Mouse (Mus musculus) heart, adult 2 months (tissue): ENCODE data around the gene Wipi2. TPM values are rescaled to one million over a fixed set of nuclear protein-coding genes. Genes with fewer than 3 reads are reported as not detected.

Experiments
- DNase-seq, 2 experiments: peaks; one replicate each; pipeline ENCODE4 v3.0.0; 2021
- H3K27ac ChIP-seq: fragments of 200-600 bp; 2 replicates; pipeline ENCODE4 v1.8.1; 2022
- H3K27me3 ChIP-seq: fragments of 200-500 bp; 2 replicates; pipeline ENCODE4 v1.6.1; 2012; ENCODE audit warnings: mild to moderate bottlenecking, low read length, inconsistent platforms, mixed read lengths; ENCODE audit not compliant: control insufficient read depth, insufficient read depth
- H3K36me3 ChIP-seq: fragments of 200-500 bp; 2 replicates; pipeline ENCODE4 v1.6.1; 2012; ENCODE audit warnings: low read length, inconsistent platforms; ENCODE audit not compliant: control insufficient read depth, insufficient read depth
- H3K4me1 ChIP-seq: fragments of 200-500 bp; 2 replicates; pipeline ENCODE4 v1.6.1; 2011; ENCODE audit warnings: low read length; ENCODE audit not compliant: control insufficient read depth, insufficient read depth
- H3K4me3 ChIP-seq: fragments of 200-600 bp; 2 replicates; pipeline ENCODE4 v1.8.1; 2022
- H3K79me2 ChIP-seq: fragments of 200-500 bp; replicated peaks from 2 replicates; pipeline ENCODE4 v1.6.1; 2012; ENCODE audit warnings: mild to moderate bottlenecking, inconsistent platforms, low read length, moderate library complexity, mixed read lengths; ENCODE audit not compliant: control insufficient read depth, insufficient read depth
- H3K9ac ChIP-seq: fragments of 200-500 bp; 2 replicates; pipeline ENCODE4 v1.6.1; 2012; ENCODE audit warnings: low read depth, mild to moderate bottlenecking, control low read depth, inconsistent platforms, low read length, mixed read lengths
- CTCF ChIP-seq: fragments of 200-600 bp; IDR thresholded peaks from 2 replicates; pipeline ENCODE4 v1.8.1; 2022; ENCODE audit warnings: antibody characterized with exemption, mild to moderate bottlenecking, moderate library complexity
- EP300 ChIP-seq: fragments of 200-500 bp; IDR thresholded peaks from 2 replicates; pipeline ENCODE4 v1.6.1; 2011; ENCODE audit warnings: low read depth, low read length, control low read depth; ENCODE audit not compliant: insufficient read depth
- POLR2A ChIP-seq: fragments of 200-500 bp; IDR thresholded peaks from 2 replicates; pipeline ENCODE4 v1.6.1; 2011; ENCODE audit warnings: mild to moderate bottlenecking, low read depth, low read length, control low read depth; ENCODE audit not compliant: insufficient read depth
- WGBS: fragments of 180-500 bp; shearing (Covaris S2); methylation state at CpG from one replicate; pipeline ENCODE4 v1.1.7; 2018; 5-methylcytosine and 5-hydroxymethylcytosine counted together
- intact Hi-C: fragments of 180-260 bp; cut with DNase I; formaldehyde crosslinking; loops from one replicate; pipeline ENCODE4 v1.15.1; 2025
- polyA plus RNA-seq: library from polyadenylated mRNA; depleted of rRNA; stranded (reverse); fragments of >200 nt; gene quantifications from 2 replicates; pipeline ENCODE4 v1.2.3, GENCODE M21; 2012
- total RNA-seq, 2 experiments: library from RNA; stranded (reverse); gene quantifications; 2 replicates each; pipeline ENCODE4 v1.2.3; 2021

Wipi2 gene
- total and polyA plus RNA-seq, 3 experiments: 24.1 to 43.0 (median 33.2) TPM

DNA sequence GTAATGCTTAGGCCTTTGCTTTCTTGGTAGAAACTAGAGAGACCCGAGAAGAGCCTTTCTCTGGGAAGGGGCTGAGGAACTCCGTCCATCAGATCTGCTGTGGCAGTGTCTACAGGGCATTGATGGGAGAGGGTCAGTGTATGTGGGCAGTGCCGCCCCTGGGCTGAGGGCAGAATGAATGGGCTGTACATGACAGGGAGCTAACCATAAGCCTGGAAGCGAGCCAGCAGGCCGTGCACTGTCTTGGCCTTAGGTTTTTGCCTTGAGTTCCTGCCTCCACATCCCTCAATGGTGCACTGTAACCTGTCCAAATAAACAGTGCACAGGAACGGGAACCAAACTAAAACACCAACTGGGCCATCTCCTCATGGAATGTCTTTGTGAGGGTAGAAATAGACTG lies 30.8 kb upstream of the Wipi2 start:
- H3K4me1 ChIP-seq: no peaks in the 10 kb centered on the region
- TF ChIP-seq EP300 (no peak), CTCF (no peak), POLR2A (no peak)
- WGBS: 70% methylated on average over 6 of the region's 6 CpGs
- no peak overlapping the region for H3K9ac ChIP-seq
- intact Hi-C loops: no loop called here
- H3K4me3 ChIP-seq: no peak overlapping the region
- no peak for DNase-seq
- no peak overlapping the region for H3K27ac ChIP-seq
- H3K27me3 ChIP-seq: no peaks in the 10 kb centered on the region
- no peaks in the 10 kb centered on the region for H3K79me2 ChIP-seq
- no peaks in the 10 kb centered on the region for H3K36me3 ChIP-seq

GRCm38 (mm10) chr5:142597648-142598390 lies 29.7 kb upstream of the Wipi2 start:
- Histone ChIP-seq H3K9ac (no peak overlapping the region), H3K36me3 (no peaks in the 10 kb centered on the region), H3K4me1 (no peaks in the 10 kb centered on the region), H3K4me3 (no peak overlapping the region), H3K27me3 (no peaks in the 10 kb centered on the region), H3K79me2 (no peaks in the 10 kb centered on the region), H3K27ac (no peak overlapping the region)
- DNase-seq: no peak
- no peak for TF ChIP-seq POLR2A
- no peak for TF ChIP-seq EP300
- TF ChIP-seq CTCF: no peak
- intact Hi-C loops: no loop called here
- 80% methylated on average over 6 of the region's 6 CpGs for WGBS

GRCm38 (mm10) chr5:142604379-142604778 lies 23.1 kb upstream of the Wipi2 start:
- TF ChIP-seq POLR2A (no peak), CTCF (no peak), EP300 (no peak)
- Histone ChIP-seq H3K79me2 (no peaks in the 10 kb centered on the region), H3K27me3 (peaks cover 2% of the 10 kb centered on the region; the same call in 1 of the 2 replicates), H3K4me3 (no peak overlapping the region), H3K4me1 (no peaks in the 10 kb centered on the region), H3K9ac (no peak overlapping the region), H3K36me3 (no peaks in the 10 kb centered on the region), H3K27ac (no peak overlapping the region)
- intact Hi-C loops: no loop called here
- WGBS: 74% methylated on average over 7 of the region's 7 CpGs
- DNase-seq: no peak

- peaks cover 2% of the 10 kb centered on the region; the same call in 1 of the 2 replicates for H3K27me3 ChIP-seq
Measured at GRCm38 (mm10) chr5:142605288-142605687, 22.2 kb upstream of the Wipi2 start.

DNA sequence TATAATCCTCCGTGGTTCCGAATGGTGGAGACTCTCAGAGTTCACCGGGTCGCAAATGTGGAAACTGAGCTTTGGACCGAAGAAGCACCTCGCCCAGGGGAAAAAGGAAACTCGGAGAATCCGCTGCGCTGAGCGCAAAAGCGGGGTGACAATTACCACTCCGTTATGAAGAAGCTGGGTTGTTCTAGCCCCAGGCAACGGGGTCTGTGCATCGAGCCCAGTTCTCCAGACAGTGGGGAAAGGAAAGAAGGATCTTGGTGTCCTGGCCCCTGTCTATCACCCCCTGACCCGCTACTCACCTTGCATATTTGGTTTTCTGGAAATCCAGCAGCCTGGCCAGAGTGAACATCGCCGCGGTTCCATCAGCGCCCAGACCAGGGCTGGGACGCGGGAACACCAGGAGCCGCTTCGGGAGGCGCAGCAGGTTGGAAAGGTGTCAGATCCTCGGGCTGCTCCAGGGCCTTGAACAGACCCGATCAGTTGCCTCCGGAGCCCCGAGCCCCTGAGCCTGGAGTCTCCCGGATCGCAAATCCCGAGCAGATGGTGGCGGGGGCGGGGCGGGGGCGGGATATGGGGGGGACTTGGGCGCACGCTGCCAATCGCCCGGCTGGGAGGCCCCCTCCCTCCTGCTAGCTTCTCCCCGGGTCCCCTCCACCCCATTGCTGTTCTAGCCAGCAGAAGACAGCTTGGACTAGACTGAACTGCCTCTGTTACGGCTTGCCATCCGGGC lies 19.1 kb upstream of the Wipi2 start, which contains the start of gene Mmd2:
Gene Mmd2 (minus strand): TSS at position 542 of the 730 bp plus-strand sequence.
- H3K27ac ChIP-seq: no peak within 1 kb of the TSS
- peaks cover 2% of the 10 kb centered on the region; the same call in 1 of the 2 replicates for H3K27me3 ChIP-seq
- TF ChIP-seq EP300 (no peak), POLR2A (no peak), CTCF (no peak)
- no peaks in the 10 kb centered on the region for H3K36me3 ChIP-seq
- H3K4me1 ChIP-seq: no peaks in the 10 kb centered on the region
- no peak for DNase-seq
- WGBS: 5% methylated on average over 42 of the region's 42 CpGs
- H3K79me2 ChIP-seq: no peaks in the 10 kb centered on the region
- no peak within 1 kb of the TSS for H3K9ac ChIP-seq
- no peak within 1 kb of the TSS for H3K4me3 ChIP-seq
- intact Hi-C loops: no loop called here

More at GRCm38 (mm10) chr5:142605288-142605687, 22.2 kb upstream of the Wipi2 start:
- no peaks in the 10 kb centered on the region for H3K79me2 ChIP-seq
- no peaks in the 10 kb centered on the region for H3K4me1 ChIP-seq
- no peak for TF ChIP-seq CTCF
- no peak for TF ChIP-seq POLR2A
- TF ChIP-seq EP300: no peak
- H3K36me3 ChIP-seq: no peaks in the 10 kb centered on the region
- no peak overlapping the region for H3K27ac ChIP-seq
- WGBS: 88% methylated on average over 12 of the region's 12 CpGs
- intact Hi-C loops: no loop called here
- no peak for DNase-seq
- no peak overlapping the region for H3K9ac ChIP-seq
- H3K4me3 ChIP-seq: no peak overlapping the region

DNA sequence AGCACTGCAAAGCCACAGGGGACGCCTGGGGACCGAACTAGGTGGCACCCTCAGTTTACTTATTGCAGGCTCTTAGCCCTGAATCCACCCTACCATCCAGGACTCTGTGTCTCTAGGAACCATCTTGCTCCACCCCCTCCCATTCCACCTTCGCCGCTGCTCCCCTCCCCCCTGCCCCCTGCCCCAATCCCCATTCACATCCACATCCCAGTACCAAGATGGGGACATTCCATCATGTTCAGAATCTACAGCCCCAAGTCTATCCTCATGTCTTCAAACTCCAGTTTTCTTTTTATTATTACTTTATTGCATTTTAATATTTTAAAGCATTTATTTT lies 18.5 kb upstream of the Wipi2 start:
- intact Hi-C loops: no loop called here
- Histone ChIP-seq H3K9ac (no peak overlapping the region), H3K36me3 (no peaks in the 10 kb centered on the region), H3K4me3 (no peak overlapping the region), H3K27me3 (peaks cover 2% of the 10 kb centered on the region; the same call in 1 of the 2 replicates), H3K27ac (no peak overlapping the region), H3K79me2 (no peaks in the 10 kb centered on the region), H3K4me1 (no peaks in the 10 kb centered on the region)
- no peak for DNase-seq
- no peak for TF ChIP-seq POLR2A
- TF ChIP-seq EP300: no peak
- TF ChIP-seq CTCF: no peak
- WGBS: 3% methylated on average over 4 of the region's 4 CpGs
